Mouse (Mus musculus) liver, embryonic 14.5 days (tissue): ENCODE measurements around the gene Wwp2.

Experiments
- CTCF ChIP-seq: IDR thresholded peaks from 2 replicates; pipeline ENCODE4 v1.5.1; 2016; ENCODE audit warnings: antibody characterized with exemption, low read depth, control low read depth
- EP300 ChIP-seq: IDR thresholded peaks from 2 replicates; pipeline ENCODE4 v1.6.1; 2016; ENCODE audit warnings: antibody characterized with exemption, low read depth

DNA sequence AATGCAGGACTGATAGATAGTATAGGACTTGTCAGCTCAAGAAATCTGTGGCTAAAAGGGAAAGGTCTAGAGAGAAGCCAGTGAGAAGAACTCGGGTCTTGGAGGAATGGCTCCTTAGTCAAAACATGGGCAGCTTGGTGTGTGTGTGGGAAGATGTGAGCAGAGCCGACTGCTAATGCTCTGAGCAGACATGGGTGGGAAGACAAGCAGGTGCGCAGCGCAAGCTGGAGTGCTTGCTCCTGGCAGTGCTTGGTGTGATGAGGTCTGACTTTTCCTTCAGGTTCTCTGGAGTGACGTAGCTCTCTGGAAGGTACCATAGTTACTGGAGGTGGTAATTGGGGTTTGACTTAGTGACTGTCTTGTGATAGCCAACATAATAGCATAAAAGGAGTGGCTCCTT lies 56.6 kb downstream of the Wwp2 start:
- TF ChIP-seq CTCF (no peak), EP300 (no peak)
